Mouse (Mus musculus): ENCODE results near the gene Smyd3.

Smyd3 gene

GRCm38 (mm10) chr1:179231777-179232661 lies 285.8 kb downstream of the Smyd3 start:
- DNase-seq (ENCODE audit: low read depth, low spot score), result peak; percentile 65

- no peak for DNase-seq (ENCODE audit: low read depth, low spot score)
Measured at GRCm38 (mm10) chr1:179229515-179229914, 288.3 kb downstream of the Smyd3 start.

GRCm38 (mm10) chr1:179220290-179220689 lies 297.6 kb downstream of the Smyd3 start:
- no peak for DNase-seq (ENCODE audit: low read depth, low spot score)

- DNase-seq (ENCODE audit: low read depth, low spot score), result no peak
Measured at GRCm38 (mm10) chr1:179218061-179218460, 299.8 kb downstream of the Smyd3 start.

GRCm38 (mm10) chr1:179217036-179217435 lies 300.8 kb downstream of the Smyd3 start:
- DNase-seq (ENCODE audit: low read depth, low spot score), result no peak

GRCm38 (mm10) chr1:179213381-179213780 lies 304.5 kb downstream of the Smyd3 start:
- DNase-seq (ENCODE audit: low read depth, low spot score), result no peak

- DNase-seq (ENCODE audit: low read depth, low spot score), result no peak
Measured at GRCm38 (mm10) chr1:179212295-179212694, 305.5 kb downstream of the Smyd3 start.

- DNase-seq (ENCODE audit: low read depth, low spot score), result no peak
Measured at GRCm38 (mm10) chr1:179211313-179211712, 306.5 kb downstream of the Smyd3 start.

- DNase-seq (ENCODE audit: low read depth, low spot score), result no peak
Measured at GRCm38 (mm10) chr1:179207846-179208595, 309.8 kb downstream of the Smyd3 start.

GRCm38 (mm10) chr1:179207180-179207741 lies 310.6 kb downstream of the Smyd3 start:
- DNase-seq (ENCODE audit: low read depth, low spot score), result no peak

GRCm38 (mm10) chr1:179198517-179199200 lies 319.2 kb downstream of the Smyd3 start:
- DNase-seq (ENCODE audit: low read depth, low spot score), result no peak

- DNase-seq (ENCODE audit: low read depth, low spot score), result no peak
Measured at GRCm38 (mm10) chr1:179197821-179198516, 319.9 kb downstream of the Smyd3 start.

- DNase-seq (ENCODE audit: low read depth, low spot score), result no peak
Measured at GRCm38 (mm10) chr1:179197156-179197555, 320.7 kb downstream of the Smyd3 start.

- DNase-seq (ENCODE audit: low read depth, low spot score), result no peak
Measured at GRCm38 (mm10) chr1:179196422-179196821, 321.4 kb downstream of the Smyd3 start.

GRCm38 (mm10) chr1:179192781-179193180 lies 325.1 kb downstream of the Smyd3 start:
- DNase-seq (ENCODE audit: low read depth, low spot score), result no peak

GRCm38 (mm10) chr1:179190837-179191236 lies 327.0 kb downstream of the Smyd3 start:
- DNase-seq (ENCODE audit: low read depth, low spot score), result no peak

- no peak for DNase-seq (ENCODE audit: low read depth, low spot score)
Measured at GRCm38 (mm10) chr1:179187171-179187570, 330.7 kb downstream of the Smyd3 start.

- DNase-seq (ENCODE audit: low read depth, low spot score), result no peak
Measured at GRCm38 (mm10) chr1:179184631-179185030, 333.2 kb downstream of the Smyd3 start.

- DNase-seq (ENCODE audit: low read depth, low spot score), result peak; percentile 24
Measured at GRCm38 (mm10) chr1:179183499-179183898, 334.3 kb downstream of the Smyd3 start.

GRCm38 (mm10) chr1:179180546-179180945 lies 337.3 kb downstream of the Smyd3 start:
- DNase-seq (ENCODE audit: low read depth, low spot score), result no peak

Measured in CD4-positive helper T cell, adult 2 months (primary cell).